Mouse (Mus musculus) heart, adult 9 months (tissue): ENCODE results near the gene Ccl1.

ENCODE experiments used
- DNase-seq, 2 experiments: peaks; one replicate each; pipeline ENCODE4 v3.0.0; 2022; ENCODE audit warnings: low spot score in 2 of 2

The Ccl1 gene

GRCm38 (mm10) chr11:82206960-82207488 lies 98.5 kb downstream of the Ccl1 start:
- DNase-seq: no peak

- no peak for DNase-seq
These were observed 100.3 kb downstream of the Ccl1 start for GRCm38 (mm10) chr11:82205221-82205620.

GRCm38 (mm10) chr11:82203706-82204105 lies 101.8 kb downstream of the Ccl1 start:
- no peak for DNase-seq

- no peak for DNase-seq
These were observed 107.7 kb downstream of the Ccl1 start for GRCm38 (mm10) chr11:82197774-82198173.

- no peak for DNase-seq
These were observed 110.5 kb downstream of the Ccl1 start for GRCm38 (mm10) chr11:82194980-82195379.

- DNase-seq: no peak
These were observed 111.7 kb downstream of the Ccl1 start for GRCm38 (mm10) chr11:82193826-82194225.

- no peak for DNase-seq
These were observed 115.5 kb downstream of the Ccl1 start for GRCm38 (mm10) chr11:82189782-82190563.

GRCm38 (mm10) chr11:82185684-82186083 lies 119.8 kb downstream of the Ccl1 start:
- DNase-seq: no peak

- DNase-seq: no peak
These were observed 122.1 kb downstream of the Ccl1 start for GRCm38 (mm10) chr11:82183281-82183935.

GRCm38 (mm10) chr11:82182401-82182800 lies 123.1 kb downstream of the Ccl1 start:
- no peak for DNase-seq

GRCm38 (mm10) chr11:82181331-82181730 lies 124.2 kb downstream of the Ccl1 start:
- no peak for DNase-seq

GRCm38 (mm10) chr11:82178161-82178560 lies 127.3 kb downstream of the Ccl1 start:
- DNase-seq: no peak

GRCm38 (mm10) chr11:82177711-82178110 lies 127.8 kb downstream of the Ccl1 start:
- DNase-seq: peak; percentile 24 to 51

- peak; percentile 45 to 74 for DNase-seq
These were observed 130.7 kb downstream of the Ccl1 start for GRCm38 (mm10) chr11:82174794-82175193.

GRCm38 (mm10) chr11:82173491-82173890 lies 132.0 kb downstream of the Ccl1 start:
- DNase-seq: peak; percentile 24 to 33

GRCm38 (mm10) chr11:82171316-82172071 lies 134.0 kb downstream of the Ccl1 start:
- DNase-seq: peak; percentile 85 to 89

GRCm38 (mm10) chr11:82169456-82169855 lies 136.0 kb downstream of the Ccl1 start:
- no peak for DNase-seq

GRCm38 (mm10) chr11:82168308-82168707 lies 137.2 kb downstream of the Ccl1 start:
- DNase-seq: no peak

GRCm38 (mm10) chr11:82163285-82163684 lies 142.2 kb downstream of the Ccl1 start:
- no peak for DNase-seq

- DNase-seq: no peak
These were observed 146.4 kb downstream of the Ccl1 start for GRCm38 (mm10) chr11:82159126-82159525.

GRCm38 (mm10) chr11:82139492-82140094 lies 165.9 kb downstream of the Ccl1 start:
- DNase-seq: peak; percentile 41 to 43

- DNase-seq: no peak
These were observed 169.3 kb downstream of the Ccl1 start for GRCm38 (mm10) chr11:82136196-82136595.
